Mouse (Mus musculus): ENCODE results near the gene Serpinh1. TPM values are rescaled to one million over a fixed set of nuclear protein-coding genes. Genes with fewer than 3 reads are reported as not detected.

Serpinh1 gene
- polyA plus RNA-seq, 1 experiment from 2014 or later: 1,149 TPM

DNA sequence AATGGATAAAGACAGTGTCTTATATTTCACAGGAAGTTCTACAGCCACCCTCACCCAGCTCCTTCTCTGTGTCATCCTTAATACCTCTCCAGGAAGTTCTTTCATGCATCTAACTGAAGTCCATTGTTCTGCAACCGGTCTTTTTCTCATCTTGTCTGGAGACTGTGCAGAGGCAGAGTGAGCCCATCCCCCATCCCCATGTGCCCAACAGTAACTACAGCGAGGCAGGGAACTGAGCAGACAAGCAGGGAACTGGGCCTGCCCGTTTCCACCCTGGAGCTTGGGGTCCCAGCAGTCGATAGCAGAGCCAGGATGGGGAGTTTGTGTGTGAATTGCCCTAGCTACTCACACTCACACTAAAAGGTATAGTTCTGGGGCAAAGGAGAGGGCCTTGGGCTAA lies 37.5 kb upstream of the Serpinh1 start:
- Histone ChIP-seq H3K36me3 (ENCODE audit: control insufficient read depth, insufficient read depth) (peaks cover 10% of the 10 kb centered on the region), H3K4me2 (ENCODE audit: low read depth, low read length) (no peak overlapping the region), H3K4me3 (ENCODE audit: low read length) (no peak overlapping the region), H3K27ac (ENCODE audit: low read length) (no peak overlapping the region), H3K9me3 (replicated peaks; ENCODE audit: control insufficient read depth, low read length) (no peaks in the 10 kb centered on the region), H3K4me1 (ENCODE audit: control insufficient read depth, insufficient read depth, low read length) (peaks cover 36% of the 10 kb centered on the region), H3K27me3 (ENCODE audit: control insufficient read depth, insufficient read depth, low read length) (no peaks in the 10 kb centered on the region), H3K9ac (ENCODE audit: low read length) (no peak overlapping the region)
- 45% methylated on average over 4 of the region's 4 CpGs for WGBS
- no peak for ATAC-seq (replicated peaks; ENCODE audit: extremely low read depth, insufficient read depth, low FRiP score)

DNA sequence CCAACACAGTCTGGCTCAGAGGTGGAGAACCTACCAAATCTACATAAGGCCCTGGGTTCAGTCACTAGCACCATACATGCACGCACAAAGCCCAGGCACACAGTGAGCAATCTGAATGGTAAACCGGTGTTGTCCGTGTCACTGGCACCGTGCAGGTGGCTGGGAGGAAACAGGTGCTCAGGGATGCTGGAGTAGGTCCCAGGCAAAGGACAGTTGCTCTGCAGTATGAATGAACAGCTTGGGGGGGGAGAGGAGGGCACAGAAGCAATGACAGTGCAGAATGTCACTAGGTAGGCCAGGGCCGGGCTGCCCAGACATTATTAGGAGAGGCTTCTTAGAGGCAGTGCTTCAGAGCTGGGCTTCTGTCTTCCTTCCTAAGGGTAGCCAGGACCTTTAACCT lies 34.3 kb upstream of the Serpinh1 start:
- 82% methylated on average over 5 of the region's 5 CpGs for WGBS
- no peak for ATAC-seq (replicated peaks; ENCODE audit: extremely low read depth, insufficient read depth, low FRiP score)
- Histone ChIP-seq H3K4me2 (ENCODE audit: low read depth, low read length) (no peak overlapping the region), H3K4me3 (ENCODE audit: low read length) (no peak overlapping the region), H3K9me3 (replicated peaks; ENCODE audit: control insufficient read depth, low read length) (no peaks in the 10 kb centered on the region), H3K27ac (ENCODE audit: low read length) (no peak overlapping the region), H3K36me3 (ENCODE audit: control insufficient read depth, insufficient read depth) (peaks cover 10% of the 10 kb centered on the region), H3K27me3 (ENCODE audit: control insufficient read depth, insufficient read depth, low read length) (no peaks in the 10 kb centered on the region), H3K9ac (ENCODE audit: low read length) (no peak overlapping the region), H3K4me1 (ENCODE audit: control insufficient read depth, insufficient read depth, low read length) (peaks cover 57% of the 10 kb centered on the region)

- Histone ChIP-seq H3K9me3 (replicated peaks; ENCODE audit: control insufficient read depth, low read length) (no peaks in the 10 kb centered on the region), H3K4me1 (ENCODE audit: control insufficient read depth, insufficient read depth, low read length) (peaks cover 57% of the 10 kb centered on the region), H3K27ac (ENCODE audit: low read length) (no peak overlapping the region), H3K4me3 (ENCODE audit: low read length) (no peak overlapping the region), H3K9ac (ENCODE audit: low read length) (no peak overlapping the region), H3K27me3 (ENCODE audit: control insufficient read depth, insufficient read depth, low read length) (no peaks in the 10 kb centered on the region), H3K4me2 (ENCODE audit: low read depth, low read length) (no peak overlapping the region), H3K36me3 (ENCODE audit: control insufficient read depth, insufficient read depth) (peaks cover 10% of the 10 kb centered on the region)
- 91% methylated on average over 4 of the region's 4 CpGs for WGBS
- ATAC-seq (replicated peaks; ENCODE audit: extremely low read depth, insufficient read depth, low FRiP score): no peak
Measured at GRCm38 (mm10) chr7:99386811-99387210, 33.8 kb upstream of the Serpinh1 start.

DNA sequence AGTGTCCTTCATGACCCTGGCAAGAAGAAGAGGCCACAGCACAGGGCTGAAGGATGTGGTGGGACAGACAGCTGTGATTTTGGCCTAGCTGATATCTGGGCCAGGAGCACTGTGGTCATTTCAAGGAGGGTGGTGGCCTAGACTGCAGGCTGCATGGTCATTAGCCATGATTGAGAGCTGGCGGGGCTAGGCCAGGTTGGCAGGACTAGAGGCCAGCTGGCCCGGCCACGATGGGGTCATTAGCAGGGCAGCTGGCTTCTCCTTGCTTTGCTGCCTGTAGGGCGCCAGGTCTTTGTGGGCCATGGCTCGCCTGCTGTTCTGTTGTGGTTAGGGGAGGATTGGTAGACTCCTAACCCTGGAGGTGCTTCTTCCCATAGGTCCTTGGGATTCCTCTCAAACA lies 33.0 kb upstream of the Serpinh1 start:
- no peak overlapping the region for H3K27ac ChIP-seq (ENCODE audit: low read length)

DNA sequence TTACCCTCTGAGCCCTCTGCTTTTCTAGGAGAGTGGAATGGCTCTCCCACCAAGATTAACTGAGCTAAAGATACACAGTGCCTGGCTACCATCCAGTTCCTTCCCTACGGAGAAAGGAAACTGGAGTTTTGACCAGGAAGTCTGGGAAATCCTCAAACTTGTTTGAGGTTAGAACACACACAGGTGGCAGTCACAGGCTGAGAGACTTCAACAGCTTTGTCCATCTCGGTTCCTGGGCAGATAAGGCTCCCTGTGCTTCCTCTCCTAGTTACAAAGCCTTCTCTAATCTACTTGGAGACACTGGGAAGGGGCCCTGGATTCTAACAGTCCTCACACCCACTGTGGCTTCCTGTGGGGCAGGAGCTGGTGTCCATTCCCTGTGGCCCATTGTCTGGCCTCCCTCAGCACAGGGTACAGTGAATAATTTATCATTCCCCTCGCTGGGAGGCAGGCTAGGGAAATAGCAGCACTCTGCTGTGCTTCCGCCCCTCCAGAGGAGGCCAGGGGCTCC lies 31.1 kb upstream of the Serpinh1 start:
- H3K36me3 ChIP-seq (ENCODE audit: control insufficient read depth, insufficient read depth): peaks cover 10% of the 10 kb centered on the region
- peak overlapping the region; percentile 83 for H3K4me2 ChIP-seq (ENCODE audit: low read depth, low read length)
- peaks cover 46% of the 10 kb centered on the region for H3K4me1 ChIP-seq (ENCODE audit: control insufficient read depth, insufficient read depth, low read length)
- WGBS: 10% methylated on average over 4 of the region's 4 CpGs
- H3K4me3 ChIP-seq (ENCODE audit: low read length): peak overlapping the region; percentile 65
- peak; percentile 23; the same call in 1 of the 2 replicates for ATAC-seq (replicated peaks; ENCODE audit: extremely low read depth, insufficient read depth, low FRiP score)
- H3K9me3 ChIP-seq (replicated peaks; ENCODE audit: control insufficient read depth, low read length): no peaks in the 10 kb centered on the region
- H3K9ac ChIP-seq (ENCODE audit: low read length): peak overlapping the region; percentile 92
- no peaks in the 10 kb centered on the region for H3K27me3 ChIP-seq (ENCODE audit: control insufficient read depth, insufficient read depth, low read length)
- peak overlapping the region; percentile 94 for H3K27ac ChIP-seq (ENCODE audit: low read length)

More for the DNA sequence above, 33.0 kb upstream of the Serpinh1 start:
- peaks cover 57% of the 10 kb centered on the region for H3K4me1 ChIP-seq (ENCODE audit: control insufficient read depth, insufficient read depth, low read length)
- ATAC-seq (replicated peaks; ENCODE audit: extremely low read depth, insufficient read depth, low FRiP score): no peak
- H3K27me3 ChIP-seq (ENCODE audit: control insufficient read depth, insufficient read depth, low read length): no peaks in the 10 kb centered on the region
- no peak overlapping the region for H3K4me2 ChIP-seq (ENCODE audit: low read depth, low read length)
- peaks cover 10% of the 10 kb centered on the region for H3K36me3 ChIP-seq (ENCODE audit: control insufficient read depth, insufficient read depth)
- H3K9ac ChIP-seq (ENCODE audit: low read length): no peak overlapping the region
- H3K4me3 ChIP-seq (ENCODE audit: low read length): no peak overlapping the region
- 60% methylated on average over 5 of the region's 5 CpGs for WGBS
- no peaks in the 10 kb centered on the region for H3K9me3 ChIP-seq (replicated peaks; ENCODE audit: control insufficient read depth, low read length)

GRCm38 (mm10) chr7:99383246-99383645 lies 30.2 kb upstream of the Serpinh1 start:
- H3K27ac ChIP-seq (ENCODE audit: low read length): peak overlapping the region; percentile 94
- ATAC-seq (replicated peaks; ENCODE audit: extremely low read depth, insufficient read depth, low FRiP score): no peak
- no peaks in the 10 kb centered on the region for H3K9me3 ChIP-seq (replicated peaks; ENCODE audit: control insufficient read depth, low read length)
- WGBS: 36% methylated on average over 5 of the region's 5 CpGs
- no peaks in the 10 kb centered on the region for H3K27me3 ChIP-seq (ENCODE audit: control insufficient read depth, insufficient read depth, low read length)
- peaks cover 47% of the 10 kb centered on the region for H3K4me1 ChIP-seq (ENCODE audit: control insufficient read depth, insufficient read depth, low read length)
- H3K9ac ChIP-seq (ENCODE audit: low read length): peak overlapping the region; percentile 92
- H3K4me3 ChIP-seq (ENCODE audit: low read length): peak overlapping the region; percentile 65
- peaks cover 4% of the 10 kb centered on the region; the same call in 1 of the 2 replicates for H3K36me3 ChIP-seq (ENCODE audit: control insufficient read depth, insufficient read depth)
- peak overlapping the region; percentile 83 for H3K4me2 ChIP-seq (ENCODE audit: low read depth, low read length)

- ATAC-seq (replicated peaks; ENCODE audit: extremely low read depth, insufficient read depth, low FRiP score): no peak
- Histone ChIP-seq H3K9me3 (replicated peaks; ENCODE audit: control insufficient read depth, low read length) (no peaks in the 10 kb centered on the region), H3K27ac (ENCODE audit: low read length) (peak overlapping the region; percentile 94), H3K27me3 (ENCODE audit: control insufficient read depth, insufficient read depth, low read length) (no peaks in the 10 kb centered on the region), H3K4me2 (ENCODE audit: low read depth, low read length) (peak overlapping the region; percentile 83), H3K36me3 (ENCODE audit: control insufficient read depth, insufficient read depth) (peaks cover 3% of the 10 kb centered on the region; the same call in 1 of the 2 replicates), H3K4me3 (ENCODE audit: low read length) (peak overlapping the region; percentile 65), H3K9ac (ENCODE audit: low read length) (peak overlapping the region; percentile 92), H3K4me1 (ENCODE audit: control insufficient read depth, insufficient read depth, low read length) (peaks cover 50% of the 10 kb centered on the region)
- WGBS: 6% methylated on average over 30 of the region's 30 CpGs
Measured at GRCm38 (mm10) chr7:99382088-99383000, 29.3 kb upstream of the Serpinh1 start.

- Histone ChIP-seq H3K9me3 (replicated peaks; ENCODE audit: control insufficient read depth, low read length) (no peaks in the 10 kb centered on the region), H3K4me2 (ENCODE audit: low read depth, low read length) (peak within 1 kb of the TSS; percentile 83), H3K27me3 (ENCODE audit: control insufficient read depth, insufficient read depth, low read length) (no peaks in the 10 kb centered on the region), H3K4me3 (ENCODE audit: low read length) (peak within 1 kb of the TSS; percentile 65), H3K9ac (ENCODE audit: low read length) (peak within 1 kb of the TSS; percentile 92), H3K27ac (ENCODE audit: low read length) (peak within 1 kb of the TSS; percentile 96), H3K36me3 (ENCODE audit: control insufficient read depth, insufficient read depth) (no peaks in the 10 kb centered on the region), H3K4me1 (ENCODE audit: control insufficient read depth, insufficient read depth, low read length) (peaks cover 47% of the 10 kb centered on the region)
- WGBS: under 1% methylated on average over 73 of the region's 73 CpGs
- ATAC-seq (replicated peaks; ENCODE audit: extremely low read depth, insufficient read depth, low FRiP score): peak; percentile 94
Measured at GRCm38 (mm10) chr7:99381214-99382087, 28.4 kb upstream of the Serpinh1 start, which contains the start of gene Gdpd5. Gene Gdpd5 (plus strand): TSS chr7:99381414.

All from heart, embryonic 16.5 days (tissue).